Mouse (Mus musculus): ENCODE results near the gene Rrbp1.

Rrbp1 gene

GRCm38 (mm10) chr2:143955746-143956145, 55.3 kb downstream of the Rrbp1 start:
- no peak for DNase-seq (ENCODE audit: low spot score in 2 of 2)

DNA sequence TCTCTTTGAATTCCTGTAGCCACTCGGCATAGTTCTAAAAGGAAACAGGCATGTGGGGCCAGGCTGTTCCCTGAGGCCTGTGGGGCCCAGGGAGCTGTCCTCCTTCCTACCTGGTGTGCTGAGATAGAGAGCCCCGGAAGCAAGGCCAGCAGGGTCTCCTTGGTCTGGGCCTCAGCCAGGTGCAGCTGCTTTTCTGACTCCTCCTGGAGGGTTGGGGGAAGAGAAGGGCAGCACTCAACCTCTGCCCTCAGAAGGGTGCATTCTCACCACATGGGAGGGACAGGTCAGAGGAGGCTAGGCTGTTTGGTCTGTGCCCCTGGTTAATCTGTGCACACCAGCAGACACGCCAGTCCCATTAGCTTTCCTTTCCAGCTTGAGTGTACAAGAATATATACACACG, 56.1 kb downstream of the Rrbp1 start:
- DNase-seq (ENCODE audit: low spot score in 2 of 2): no peak

DNA sequence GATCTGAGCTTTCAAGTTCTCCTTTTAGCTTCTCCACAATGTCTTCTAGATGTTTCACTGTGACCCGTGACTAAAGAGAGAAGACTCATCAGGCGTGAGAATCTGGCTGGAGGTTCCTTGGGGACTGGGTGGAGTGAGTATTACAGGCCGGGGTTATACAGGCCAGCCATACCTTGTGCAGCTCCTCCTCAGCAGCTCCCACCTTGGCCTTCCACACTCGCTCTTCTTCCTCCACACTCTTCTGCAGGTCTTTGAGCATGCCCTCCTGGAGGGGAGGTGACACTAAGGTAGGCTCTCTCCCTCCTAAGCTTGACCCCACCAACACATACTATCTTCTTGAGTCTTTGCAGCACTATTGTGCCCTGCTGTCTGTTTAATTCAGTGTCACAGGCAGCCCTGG, 57.1 kb downstream of the Rrbp1 start:
- DNase-seq (ENCODE audit: low spot score in 2 of 2): no peak

DNA sequence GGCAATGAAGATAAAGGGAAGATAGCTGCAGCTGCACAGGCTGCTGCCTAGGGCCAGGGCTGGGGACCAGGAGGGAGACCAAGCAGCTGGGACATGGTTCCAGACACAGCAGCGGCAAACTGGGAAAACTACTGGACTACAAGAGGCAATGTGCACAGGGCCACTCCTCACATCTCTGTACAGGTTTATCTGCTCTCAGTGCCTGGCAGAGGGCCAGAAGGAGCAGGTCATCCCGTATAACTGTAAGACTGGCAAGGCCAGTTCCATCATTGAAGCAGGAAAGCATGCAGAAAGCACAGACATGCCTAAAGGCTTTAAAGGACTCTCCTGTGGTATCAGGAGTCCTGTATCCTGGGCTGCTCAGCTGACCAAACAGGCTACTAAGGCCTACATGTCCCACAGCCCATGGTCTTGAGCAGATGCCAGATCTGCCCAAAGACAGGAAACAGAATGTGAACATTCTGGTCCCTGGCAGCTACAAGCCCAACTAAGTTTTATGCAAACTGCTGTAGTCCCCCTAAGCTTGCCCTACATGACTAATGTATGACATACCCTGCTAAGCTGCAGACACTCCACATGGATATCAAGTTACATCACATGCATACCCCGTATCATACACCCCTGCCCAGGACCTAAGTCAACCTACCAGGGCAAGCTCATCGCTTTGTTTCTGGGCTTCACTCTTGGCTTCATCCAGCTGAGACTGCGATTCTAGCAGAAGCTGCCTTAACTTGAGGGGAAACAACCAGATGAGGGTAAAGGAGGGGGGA, 59.3 kb downstream of the Rrbp1 start:
- DNase-seq (ENCODE audit: low spot score in 2 of 2): no peak

GRCm38 (mm10) chr2:143951028-143951420, 60.0 kb downstream of the Rrbp1 start:
- no peak for DNase-seq (ENCODE audit: low spot score in 2 of 2)

DNA sequence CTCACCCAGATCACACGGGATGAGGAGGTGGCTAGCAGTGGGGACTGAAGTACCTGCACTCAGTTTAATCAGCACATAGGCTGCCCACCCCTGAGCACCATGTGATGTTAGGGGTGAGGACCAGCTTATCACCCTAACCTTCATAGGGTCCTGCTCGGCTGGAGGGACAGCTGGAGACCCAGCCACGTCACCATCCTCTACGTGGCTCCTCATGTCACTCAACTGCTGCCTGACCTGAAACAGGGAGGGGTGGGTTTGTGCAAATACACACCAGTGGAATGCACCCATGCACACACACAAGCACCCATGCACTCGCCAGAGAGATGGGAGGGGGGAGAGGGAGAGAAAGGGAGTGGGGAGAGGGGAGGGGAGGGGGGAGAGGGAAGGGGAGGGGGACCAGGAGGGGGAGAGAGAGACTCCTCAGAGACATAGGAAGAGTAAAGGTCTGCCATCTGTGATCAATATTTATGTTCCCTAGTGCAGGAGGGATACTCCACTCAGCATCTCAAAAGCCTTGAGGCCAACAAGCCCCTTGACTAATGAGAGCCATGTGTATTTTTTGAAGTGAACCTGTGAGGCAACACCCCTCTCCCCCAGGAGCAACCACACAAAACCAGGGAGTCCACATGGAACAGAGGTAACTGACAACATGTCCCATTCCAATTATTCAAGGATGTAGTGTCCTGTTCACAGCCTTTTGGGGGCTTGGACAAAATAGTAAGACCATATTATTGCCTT, 60.6 kb downstream of the Rrbp1 start:
- DNase-seq (ENCODE audit: low spot score in 2 of 2): no peak

DNA sequence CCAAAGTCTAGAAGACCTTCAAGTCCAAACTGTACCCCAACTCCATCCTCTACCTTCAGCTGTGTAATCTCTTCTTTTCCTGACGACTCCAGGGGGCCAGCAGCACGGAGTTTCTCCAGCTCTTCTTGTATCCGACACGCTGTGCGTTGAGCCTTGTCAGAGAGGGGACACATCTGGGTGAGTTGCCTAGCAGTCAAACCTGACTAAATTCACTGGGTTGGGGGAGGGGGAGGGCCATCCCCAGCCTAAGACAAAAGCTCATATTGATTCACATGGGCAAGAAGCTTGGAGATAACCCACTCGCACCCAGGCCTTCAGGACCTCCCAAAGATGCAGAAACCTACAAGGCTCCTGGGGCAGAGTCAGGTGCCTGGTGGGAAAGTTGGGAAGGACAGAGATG, 61.8 kb downstream of the Rrbp1 start:
- no peak for DNase-seq (ENCODE audit: low spot score in 2 of 2)

GRCm38 (mm10) chr2:143948416-143948815, 62.6 kb downstream of the Rrbp1 start:
- no peak for DNase-seq (ENCODE audit: low spot score in 2 of 2)

DNA sequence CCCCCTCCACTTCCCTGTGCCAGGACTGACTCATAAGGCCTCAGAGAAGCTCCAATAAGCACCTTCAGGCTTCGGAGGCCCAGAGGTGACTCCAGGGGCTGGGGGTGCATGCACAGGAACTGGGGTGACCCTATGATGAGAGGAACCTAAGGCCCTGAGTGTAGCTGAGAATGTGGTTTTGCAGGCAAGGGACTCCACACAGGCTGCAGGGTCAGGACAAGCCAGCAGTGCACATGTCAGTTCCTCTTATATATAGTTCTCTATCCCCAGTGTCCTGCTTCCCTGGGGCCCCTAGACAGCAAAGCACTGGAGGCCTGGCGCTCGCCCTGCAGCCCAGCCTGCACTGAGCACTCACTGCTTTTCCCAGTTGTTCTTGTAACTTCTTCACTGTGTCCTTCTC, 63.1 kb downstream of the Rrbp1 start:
- DNase-seq (ENCODE audit: low spot score in 2 of 2): peak in 1 of 2 experiments; percentile 23

DNA sequence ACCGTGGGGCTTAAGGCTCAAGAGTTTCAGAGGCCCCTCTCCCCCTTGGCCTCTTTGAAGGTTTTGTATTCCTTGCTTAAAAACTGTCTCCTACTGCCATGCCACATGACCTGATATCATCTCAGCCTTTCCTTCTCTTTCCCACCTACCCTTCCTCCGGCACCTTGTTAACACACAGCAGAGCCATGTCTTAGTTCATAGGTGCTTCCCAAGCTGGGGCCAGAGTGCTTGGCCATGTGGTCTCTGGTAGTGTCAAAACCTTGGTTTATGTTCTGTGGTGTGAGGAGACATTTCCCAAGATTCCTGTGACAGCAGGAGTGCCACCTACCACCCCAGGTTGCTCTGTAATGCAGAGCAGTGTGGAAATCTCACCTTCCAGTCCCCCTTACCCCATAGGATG, 64.7 kb downstream of the Rrbp1 start:
- DNase-seq (ENCODE audit: low spot score in 2 of 2): peak in 1 of 2 experiments; percentile 15

DNA sequence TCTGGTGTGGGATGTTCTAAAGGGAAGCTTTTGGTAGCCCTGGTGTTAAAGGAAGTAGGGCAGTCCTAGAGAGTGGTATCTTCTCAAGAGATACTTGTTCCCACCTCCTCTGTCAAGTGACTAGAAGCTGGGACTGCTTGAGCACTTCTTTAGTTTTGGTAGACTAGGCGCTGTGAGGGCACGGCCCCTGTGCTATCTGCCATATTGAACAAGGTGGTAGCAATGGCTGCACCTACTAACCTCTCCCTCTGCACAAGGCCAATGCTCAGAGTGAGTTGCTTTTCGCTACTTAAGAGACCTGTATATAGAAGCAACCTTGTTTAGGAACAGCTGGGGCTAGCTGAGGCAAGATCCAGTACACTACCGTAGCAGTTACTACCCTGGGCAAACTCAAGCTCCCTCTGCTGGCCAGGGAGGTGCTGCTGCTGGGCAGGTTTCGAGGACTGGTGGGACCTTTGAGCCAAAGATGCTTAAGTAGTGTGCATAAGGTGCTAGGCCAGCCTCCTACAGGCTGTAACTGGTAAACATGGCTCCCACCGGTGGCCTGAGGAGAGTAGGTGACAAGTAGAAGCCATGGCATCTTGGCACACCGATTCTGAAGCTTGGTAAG, 65.5 kb downstream of the Rrbp1 start:
- DNase-seq (ENCODE audit: low spot score in 2 of 2): peak in 1 of 2 experiments; percentile 33

DNA sequence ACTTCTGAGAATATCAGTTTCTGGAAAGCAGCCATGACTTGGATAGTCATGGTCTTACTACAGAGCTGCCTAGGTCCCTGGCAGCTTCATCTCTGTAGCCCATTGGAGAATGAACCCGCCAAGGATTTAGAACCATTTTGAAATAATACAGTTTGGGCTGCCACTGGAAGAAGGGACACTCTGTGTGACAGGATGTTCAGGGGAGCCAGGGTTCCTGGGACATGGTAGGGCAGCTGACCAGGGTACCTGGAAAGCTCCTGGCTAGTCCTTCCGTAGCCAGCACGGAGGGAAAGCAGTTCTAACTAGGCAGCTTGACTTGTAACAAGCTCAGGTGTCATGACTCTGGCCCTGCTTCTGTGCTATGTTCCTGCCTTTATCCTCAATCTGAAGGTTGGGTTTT, 66.3 kb downstream of the Rrbp1 start:
- DNase-seq (ENCODE audit: low spot score in 2 of 2): no peak

- peak in 1 of 2 experiments; percentile 17 for DNase-seq (ENCODE audit: low spot score in 2 of 2)
Measured at GRCm38 (mm10) chr2:143940406-143940805, 70.7 kb downstream of the Rrbp1 start.

DNA sequence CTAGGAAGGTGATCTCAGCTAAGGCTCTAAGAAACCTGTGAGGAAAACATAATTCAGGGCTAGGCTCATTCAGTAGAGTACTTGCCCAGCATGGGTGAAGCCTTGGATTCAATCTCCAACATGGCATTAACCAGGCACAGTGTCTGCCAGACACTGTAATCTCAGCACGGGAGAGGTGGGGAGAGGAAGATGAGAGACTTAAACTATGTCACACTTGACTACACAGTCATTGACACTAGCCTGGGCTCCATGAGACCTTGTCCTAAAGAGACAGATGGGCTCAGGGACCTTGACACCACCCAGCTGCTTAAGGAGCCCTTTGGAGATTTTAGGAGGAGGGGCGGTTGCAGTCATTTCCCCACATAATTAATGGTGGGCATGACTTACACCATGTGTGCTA, 73.2 kb downstream of the Rrbp1 start:
- DNase-seq (ENCODE audit: low spot score in 2 of 2): peak in 1 of 2 experiments; percentile 14

GRCm38 (mm10) chr2:143934439-143934838, 76.6 kb downstream of the Rrbp1 start:
- DNase-seq (ENCODE audit: low spot score in 2 of 2): no peak

- DNase-seq (ENCODE audit: low spot score in 2 of 2): peak in 1 of 2 experiments; percentile 19
Measured at GRCm38 (mm10) chr2:143933516-143933915, 77.5 kb downstream of the Rrbp1 start.

DNA sequence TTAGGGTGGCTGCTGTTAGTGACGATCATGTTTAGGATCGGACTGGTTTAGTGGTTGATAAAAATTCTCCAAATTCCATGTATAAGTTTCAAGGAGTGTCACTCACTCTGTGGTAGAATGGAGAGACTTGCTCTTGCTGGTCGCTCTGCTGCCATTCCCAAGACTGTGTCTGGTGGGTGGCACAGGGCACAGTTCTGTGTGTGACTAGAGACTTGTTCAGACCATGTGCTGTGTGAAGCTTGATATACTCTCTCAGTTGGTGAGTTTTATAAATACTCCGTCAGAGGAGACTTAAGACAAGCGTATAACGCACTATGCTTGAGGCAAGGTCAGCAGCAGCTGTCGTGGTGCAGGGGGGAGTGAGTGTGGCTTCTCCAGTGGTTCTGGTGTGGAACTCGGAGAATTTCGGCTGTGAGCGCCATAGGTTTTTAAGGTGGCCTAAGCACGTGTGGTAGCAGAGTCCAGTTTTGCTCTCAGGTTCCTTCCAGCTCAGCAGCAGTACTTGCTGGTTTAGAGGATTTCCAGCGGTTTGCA, 78.7 kb downstream of the Rrbp1 start:
- peak in 1 of 2 experiments; percentile 16 for DNase-seq (ENCODE audit: low spot score in 2 of 2)

DNA sequence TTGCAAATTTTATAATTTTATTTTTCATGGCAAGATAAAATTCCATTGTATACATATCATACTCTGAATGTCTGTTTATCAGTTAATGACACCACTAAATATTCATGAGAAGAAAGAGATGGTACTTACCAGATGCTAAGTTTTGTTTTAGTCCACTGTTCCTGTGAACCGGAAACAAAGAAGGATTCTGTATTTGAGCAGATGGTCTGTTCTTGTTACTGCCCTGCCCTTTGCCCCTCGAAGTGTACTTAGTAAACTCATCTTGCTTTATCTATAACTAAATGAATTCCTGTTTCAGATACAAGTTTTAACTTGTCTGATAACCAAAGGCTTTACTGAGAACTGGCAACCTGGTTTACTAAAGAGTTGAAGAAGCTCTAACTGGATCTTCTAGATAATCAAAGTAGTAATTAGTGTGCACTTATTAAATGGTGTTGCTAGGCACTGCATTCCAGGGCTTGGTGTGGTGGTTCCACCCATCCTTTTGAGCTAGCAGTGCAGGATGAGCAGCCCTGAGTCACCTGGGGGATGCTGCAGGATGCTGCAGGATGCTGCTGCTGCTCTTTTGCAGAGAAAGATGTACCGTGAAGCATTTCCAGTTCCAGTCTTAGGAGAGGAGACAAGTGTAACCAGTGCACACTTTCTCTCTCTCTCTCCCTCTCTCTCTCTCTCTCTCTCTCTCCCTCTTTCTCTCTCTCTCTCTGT, 81.3 kb downstream of the Rrbp1 start:
- DNase-seq (ENCODE audit: low spot score in 2 of 2): peak in 1 of 2 experiments; percentile 20

GRCm38 (mm10) chr2:143925826-143926225, 85.2 kb downstream of the Rrbp1 start:
- no peak for DNase-seq (ENCODE audit: low spot score in 2 of 2)

GRCm38 (mm10) chr2:143924085-143924484, 87.0 kb downstream of the Rrbp1 start:
- no peak for DNase-seq (ENCODE audit: low spot score in 2 of 2)

GRCm38 (mm10) chr2:143918831-143919502, 92.1 kb downstream of the Rrbp1 start:
- no peak for DNase-seq (ENCODE audit: low spot score in 2 of 2)

Data from right cerebral cortex, postnatal 10 days (tissue).